Mouse (Mus musculus): ENCODE measurements around the gene Fam184a.

GRCm38 (mm10) chr10:53732324-53732723, 18.6 kb downstream of the Fam184a start:
- TF ChIP-seq GATA1 (IDR thresholded peaks at IDR 0.05; ENCODE audit: borderline replicate concordance, low read length), result no peak
- TF ChIP-seq FLI1 (IDR thresholded peaks at IDR 0.05; ENCODE audit: low read length), result no peak

All from megakaryocyte, embryonic 14.5 days (primary cell).